ENCODE assay signal across 15 mouse cellular contexts in genomic region chr17:13362489-13362888, GRCm38 (mm10). TPM values are rescaled to one million over a fixed set of nuclear protein-coding genes. Genes with fewer than 3 reads are reported as not detected.
DNase-seq lines count a peak whose midpoint lies in the region; ATAC-seq and TF ChIP-seq lines count a peak whose summit lies in the region.
"Not testable (repeated sequence)": the region's sequence is repeated elsewhere in the genome, so short reads cannot be mapped to it uniquely, and the experiment has no call there.
"Had no signal": no experiment of that assay in that cellular context is flagged by ENCODE, and none has a peak within 500 bp of the region (broad histone marks: within the 10 kb centered on the region; RNA-seq: fewer than 3 reads in every experiment).

No protein-coding gene starts in this region.

- 82% methylated on average over 2 of the region's 2 CpGs for WGBS in embryonic facial prominence, embryonic 10.5 days
- 88% methylated on average over 2 of the region's 2 CpGs for WGBS in forebrain, embryonic 15.5 days
- WGBS in heart, embryonic 15.5 days = 85% methylated on average over 2 of the region's 2 CpGs
- 94% methylated on average over 2 of the region's 2 CpGs for WGBS in intestine, embryonic 14.5 days
- WGBS in kidney, embryonic 16.5 days = 86% methylated on average over 2 of the region's 2 CpGs
- 89% methylated on average over 2 of the region's 2 CpGs for WGBS in lung, embryonic 14.5 days
- WGBS in midbrain, embryonic 13.5 days = 89% methylated on average over 2 of the region's 2 CpGs
- WGBS in neural tube, embryonic 13.5 days = 87% methylated on average over 2 of the region's 2 CpGs

- H3K27ac ChIP-seq in embryonic facial prominence, embryonic 10.5 days (replicated peaks); forebrain, embryonic 15.5 days (replicated peaks); heart, embryonic 15.5 days; intestine, embryonic 14.5 days (ENCODE audit: low read depth); kidney, embryonic 16.5 days (ENCODE audit: low read length); lung, embryonic 14.5 days (ENCODE audit: low read depth); midbrain, embryonic 13.5 days; neural tube, embryonic 13.5 days (replicated peaks): not testable (repeated sequence)

- H3K27me3 ChIP-seq in embryonic facial prominence, embryonic 10.5 days (replicated peaks; ENCODE audit: low read depth, poor library complexity, severe bottlenecking); forebrain, embryonic 15.5 days; heart, embryonic 15.5 days; intestine, embryonic 14.5 days (replicated peaks; ENCODE audit: control insufficient read depth, insufficient read depth, low read length); kidney, embryonic 16.5 days (ENCODE audit: insufficient read depth, low read length); lung, embryonic 14.5 days (ENCODE audit: insufficient read depth, low read length); midbrain, embryonic 13.5 days; neural tube, embryonic 13.5 days: not testable (repeated sequence)

- H3K9me3 ChIP-seq in embryonic facial prominence, embryonic 10.5 days = peaks cover 36% of the 10 kb centered on the region
- H3K9me3 ChIP-seq in forebrain, embryonic 15.5 days; heart, embryonic 15.5 days (replicated peaks); intestine, embryonic 14.5 days (ENCODE audit: control insufficient read depth, low read length); kidney, embryonic 16.5 days (ENCODE audit: low read length); lung, embryonic 14.5 days (ENCODE audit: low read depth, low read length): not testable (repeated sequence)
- H3K9me3 ChIP-seq in midbrain, embryonic 13.5 days = peaks cover 24% of the 10 kb centered on the region
- peaks cover 12% of the 10 kb centered on the region for H3K9me3 ChIP-seq in neural tube, embryonic 13.5 days

- H3K4me1 ChIP-seq in embryonic facial prominence, embryonic 10.5 days; forebrain, embryonic 15.5 days; heart, embryonic 15.5 days (replicated peaks); intestine, embryonic 14.5 days (replicated peaks; ENCODE audit: control insufficient read depth, insufficient read depth, low read length); kidney, embryonic 16.5 days (ENCODE audit: insufficient read depth, low read length); lung, embryonic 14.5 days (ENCODE audit: insufficient read depth); midbrain, embryonic 13.5 days (replicated peaks); neural tube, embryonic 13.5 days (replicated peaks): not testable (repeated sequence)

- H3K9ac ChIP-seq in forebrain, embryonic 15.5 days (replicated peaks); heart, embryonic 15.5 days; intestine, embryonic 14.5 days (ENCODE audit: low read length); kidney, embryonic 16.5 days (replicated peaks; ENCODE audit: low read length); lung, embryonic 14.5 days; midbrain, embryonic 13.5 days (replicated peaks); neural tube, embryonic 13.5 days: not testable (repeated sequence)

- not testable (repeated sequence) for H3K4me2 ChIP-seq in forebrain, embryonic 15.5 days (replicated peaks); heart, embryonic 15.5 days; intestine, embryonic 14.5 days (ENCODE audit: low read length); kidney, embryonic 16.5 days (replicated peaks; ENCODE audit: low read depth, low read length); lung, embryonic 14.5 days; midbrain, embryonic 13.5 days (replicated peaks); neural tube, embryonic 13.5 days

- peak; percentile 3 for DNase-seq in embryonic facial prominence, embryonic 10.5 days (ENCODE audit: low spot score)
- DNase-seq in intestine, embryonic 14.5 days (ENCODE audit: low spot score); lung, embryonic 14.5 days: not testable (repeated sequence)

- ATAC-seq in forebrain, embryonic 15.5 days (replicated peaks) = 0 out of 2 replicates have a peak, but pooled peaks have one; percentile 26
- peak; percentile 27 for ATAC-seq in heart, embryonic 15.5 days (replicated peaks; ENCODE audit: insufficient number of reproducible peaks, insufficient read depth, low FRiP score, low read depth)
- peak; percentile 10; the same call in 1 of the 2 replicates for ATAC-seq in intestine, embryonic 14.5 days (replicated peaks; ENCODE audit: low FRiP score, low TSS enrichment, low read depth)
- peak; percentile 43; the same call in 1 of the 2 replicates for ATAC-seq in kidney, embryonic 16.5 days (ENCODE audit: low FRiP score, low TSS enrichment)
- ATAC-seq in lung, embryonic 14.5 days (ENCODE audit: insufficient read depth) = 0 out of 2 replicates have a peak, but pooled peaks have one; percentile 38
- peak; percentile 38; the same call in 1 of the 2 replicates for ATAC-seq in midbrain, embryonic 13.5 days
- ATAC-seq in neural tube, embryonic 13.5 days (ENCODE audit: low read depth) = peak; percentile 40; the same call in 1 of the 2 replicates

- H3K4me3 ChIP-seq in embryonic facial prominence, embryonic 10.5 days; forebrain, embryonic 15.5 days; heart, embryonic 15.5 days; intestine, embryonic 14.5 days (ENCODE audit: low read depth, low read length); kidney, embryonic 16.5 days (ENCODE audit: low read length); lung, embryonic 14.5 days (ENCODE audit: low read depth, low read length); midbrain, embryonic 13.5 days (replicated peaks); neural tube, embryonic 13.5 days: not testable (repeated sequence)

- H3K36me3 ChIP-seq in embryonic facial prominence, embryonic 10.5 days (replicated peaks); forebrain, embryonic 15.5 days; heart, embryonic 15.5 days; intestine, embryonic 14.5 days (ENCODE audit: control insufficient read depth, insufficient read depth, low read length); kidney, embryonic 16.5 days (ENCODE audit: insufficient read depth, low read length); lung, embryonic 14.5 days (ENCODE audit: insufficient read depth); midbrain, embryonic 13.5 days; neural tube, embryonic 13.5 days: not testable (repeated sequence)

- not testable (repeated sequence) for TF ChIP-seq CTCF in lung, embryonic 14.5 days (IDR thresholded peaks at IDR 0.05; ENCODE audit: low read depth)

RNA-seq across cellular contexts. Expression of gene Tcp10c, which starts 8.1 kb away (rescaled TPM):
- polyA plus RNA-seq in embryonic facial prominence, embryonic 10.5 days (2016; fragmentation: Nextera tagmentation; extraction: Ambion mirVana) = not detected in 2 replicates
- not detected in 2 replicates for polyA plus RNA-seq in forebrain, embryonic 15.5 days (2015; fragmentation: Nextera tagmentation; extraction: Ambion mirVana)
- polyA plus RNA-seq in heart, embryonic 15.5 days (2015; fragmentation: Nextera tagmentation; extraction: Ambion mirVana) = not detected in 2 replicates
- not detected in 2 replicates for polyA plus RNA-seq in intestine, embryonic 14.5 days (2014; fragmentation: Nextera tagmentation; extraction: Ambion mirVana)
- not detected in 2 replicates for polyA plus RNA-seq in kidney, embryonic 16.5 days (2015; fragmentation: Nextera tagmentation; extraction: Ambion mirVana)
- not detected in 2 replicates for polyA plus RNA-seq in lung, embryonic 14.5 days (2014; fragmentation: Nextera tagmentation; extraction: Ambion mirVana)
- 0.10 TPM in 1 of 2 replicates, not detected in the other for polyA plus RNA-seq in midbrain, embryonic 13.5 days (2015; fragmentation: Nextera tagmentation; extraction: Ambion mirVana)
- 0.11 and 0.17 TPM in 2 replicates for polyA plus RNA-seq in neural tube, embryonic 13.5 days (2015; fragmentation: Nextera tagmentation; extraction: Ambion mirVana)
- polyA plus RNA-seq: activated CD4-positive, CD25-positive, alpha-beta regulatory T cell, adult 4 months; embryonic facial prominence, embryonic 14.5 days; forebrain, embryonic 16.5 days; heart, embryonic 16.5 days; limb, embryonic 14.5 days; liver, embryonic 16.5 days; neural tube, embryonic 11.5 days had no signal
